ENCODE assay signal across 8 mouse cellular contexts in genomic region chr7:4877226-4877625, GRCm38 (mm10). TPM values are rescaled to one million over a fixed set of nuclear protein-coding genes. Genes with fewer than 3 reads are reported as not detected.
A peak's percentile ranks its signal among the peaks of the same experiment; 100 is the strongest.
DNase-seq lines count a peak whose midpoint lies in the region; ATAC-seq and TF ChIP-seq lines count a peak whose summit lies in the region.

No protein-coding gene starts in this region.

- H3K4me3 ChIP-seq in kidney, embryonic 15.5 days (replicated peaks) = peak overlapping the region; percentile 62
- H3K4me3 ChIP-seq in bone marrow macrophage, adult 2 months (ENCODE audit: insufficient read depth, low read length) = peak overlapping the region; percentile 71
- peak overlapping the region; percentile 46 for H3K4me3 ChIP-seq in hindbrain, embryonic 14.5 days (replicated peaks; ENCODE audit: low read length)
- H3K4me3 ChIP-seq in midbrain, embryonic 14.5 days (replicated peaks; ENCODE audit: low read depth, low read length) = peak overlapping the region; percentile 42

- no peak for TF ChIP-seq POLR2A in bone marrow macrophage, adult 2 months (IDR thresholded peaks at IDR 0.05; ENCODE audit: borderline replicate concordance, low read depth, low read length)

- peak overlapping the region; percentile 91 for H3K4me2 ChIP-seq in kidney, embryonic 15.5 days
- H3K4me2 ChIP-seq in hindbrain, embryonic 14.5 days (replicated peaks) = peak overlapping the region; percentile 95
- peak overlapping the region; percentile 87 for H3K4me2 ChIP-seq in midbrain, embryonic 14.5 days (ENCODE audit: low read length)

- no peaks in the 10 kb centered on the region for H3K9me3 ChIP-seq in kidney, embryonic 15.5 days (replicated peaks)
- no peaks in the 10 kb centered on the region for H3K9me3 ChIP-seq in hindbrain, embryonic 14.5 days (ENCODE audit: control insufficient read depth, low read length)
- H3K9me3 ChIP-seq in midbrain, embryonic 14.5 days (ENCODE audit: control insufficient read depth, low read length) = no peaks in the 10 kb centered on the region

- WGBS in kidney, embryonic 15.5 days = 6% methylated on average over 11 of the region's 11 CpGs
- WGBS in hindbrain, embryonic 14.5 days = 10% methylated on average over 11 of the region's 11 CpGs
- WGBS in midbrain, embryonic 14.5 days = 9% methylated on average over 11 of the region's 11 CpGs

- no peak for DNase-seq in kidney, adult 11 months
- DNase-seq in hindbrain, embryonic 14.5 days (ENCODE audit: low spot score) = no peak
- no peak for DNase-seq in midbrain, embryonic 14.5 days
- no peak for DNase-seq in adrenal gland, postnatal 4 days (ENCODE audit: low spot score in 2 of 2)
- DNase-seq in adrenal gland, adult (ENCODE audit: inconsistent age in 2 of 2, low spot score in 1 of 2) = no peak
- no peak for DNase-seq in spleen, postnatal 36 days (ENCODE audit: low spot score in 2 of 2)

- H3K27me3 ChIP-seq in kidney, embryonic 15.5 days = no peaks in the 10 kb centered on the region
- no peaks in the 10 kb centered on the region for H3K27me3 ChIP-seq in hindbrain, embryonic 14.5 days (ENCODE audit: control insufficient read depth, insufficient read depth, low read length)
- no peaks in the 10 kb centered on the region for H3K27me3 ChIP-seq in midbrain, embryonic 14.5 days (ENCODE audit: control insufficient read depth, insufficient read depth, low read length)

- peak overlapping the region; percentile 61 for H3K9ac ChIP-seq in kidney, embryonic 15.5 days
- H3K9ac ChIP-seq in hindbrain, embryonic 14.5 days = peak overlapping the region; percentile 65
- H3K9ac ChIP-seq in midbrain, embryonic 14.5 days (replicated peaks; ENCODE audit: low read length) = peak overlapping the region; percentile 48

- no peaks in the 10 kb centered on the region for H3K36me3 ChIP-seq in kidney, embryonic 15.5 days
- no peaks in the 10 kb centered on the region for H3K36me3 ChIP-seq in hindbrain, embryonic 14.5 days (replicated peaks; ENCODE audit: control insufficient read depth, insufficient read depth)
- H3K36me3 ChIP-seq in midbrain, embryonic 14.5 days (ENCODE audit: control insufficient read depth, insufficient read depth, low read length) = no peaks in the 10 kb centered on the region

- TF ChIP-seq CTCF in bone marrow macrophage, adult 2 months (IDR thresholded peaks at IDR 0.05; ENCODE audit: low read depth, low read length) = no peak

- 0 out of 2 replicates have a peak overlapping the region, but pooled peaks have one; percentile 58 for H3K27ac ChIP-seq in kidney, embryonic 15.5 days
- H3K27ac ChIP-seq in bone marrow macrophage, adult 2 months (ENCODE audit: insufficient read depth, low read depth, low read length) = peak overlapping the region; percentile 11; the same call in 1 of the 2 replicates
- no peak overlapping the region for H3K27ac ChIP-seq in hindbrain, embryonic 14.5 days
- H3K27ac ChIP-seq in midbrain, embryonic 14.5 days (replicated peaks; ENCODE audit: low read depth, low read length) = no peak overlapping the region

- peaks cover 19% of the 10 kb centered on the region for H3K4me1 ChIP-seq in kidney, embryonic 15.5 days
- peaks cover 7% of the 10 kb centered on the region for H3K4me1 ChIP-seq in bone marrow macrophage, adult 2 months (ENCODE audit: control insufficient read depth, insufficient read depth, low read length)
- peaks cover 10% of the 10 kb centered on the region; the same call in 1 of the 2 replicates for H3K4me1 ChIP-seq in hindbrain, embryonic 14.5 days (replicated peaks; ENCODE audit: control insufficient read depth, insufficient read depth, low read length)
- peaks cover 9% of the 10 kb centered on the region for H3K4me1 ChIP-seq in midbrain, embryonic 14.5 days (ENCODE audit: control insufficient read depth, insufficient read depth, low read length)

- ATAC-seq in kidney, embryonic 15.5 days (replicated peaks; ENCODE audit: low FRiP score) = peak; percentile 38
- ATAC-seq in hindbrain, embryonic 14.5 days (ENCODE audit: low FRiP score) = peak; percentile 10; the same call in 1 of the 2 replicates
- ATAC-seq in midbrain, embryonic 14.5 days (ENCODE audit: low FRiP score, low TSS enrichment) = peak; percentile 15; the same call in 1 of the 2 replicates

RNA-seq across cellular contexts. Expression of gene Isoc2a, which starts 0.3 kb away (rescaled TPM):
- 0.93 and 1.2 TPM in 2 replicates for polyA plus RNA-seq in kidney, embryonic 15.5 days (2015; fragmentation: Nextera tagmentation; extraction: Ambion mirVana)
- 15.5 and 16.4 TPM in 2 replicates for polyA plus RNA-seq in bone marrow macrophage, adult 2 months (2012; ENCODE audit: insufficient read depth, insufficient read length, missing spikeins)
- 0.47 and 0.82 TPM in 2 replicates for polyA plus RNA-seq in hindbrain, embryonic 14.5 days (2014; fragmentation: Nextera tagmentation; extraction: Ambion mirVana)
- polyA plus RNA-seq in midbrain, embryonic 14.5 days (2014; fragmentation: Nextera tagmentation; extraction: Ambion mirVana) = 0.43 and 0.54 TPM in 2 replicates
- 10 to 100 TPM; 22.6 to 22.8 TPM for total RNA-seq in adrenal gland, postnatal 4 days (2021)

RNA-seq across cellular contexts. Expression of gene Isoc2b, which starts 7.2 kb away (rescaled TPM):
- 6.1 and 7.2 TPM in 2 replicates for polyA plus RNA-seq in kidney, embryonic 15.5 days (2015; fragmentation: Nextera tagmentation; extraction: Ambion mirVana)
- 20.4 and 21.2 TPM in 2 replicates for polyA plus RNA-seq in bone marrow macrophage, adult 2 months (2012; ENCODE audit: insufficient read depth, insufficient read length, missing spikeins)
- polyA plus RNA-seq in hindbrain, embryonic 14.5 days (2014; fragmentation: Nextera tagmentation; extraction: Ambion mirVana) = 2.8 and 3.7 TPM in 2 replicates
- 3.5 and 6.6 TPM in 2 replicates for polyA plus RNA-seq in midbrain, embryonic 14.5 days (2014; fragmentation: Nextera tagmentation; extraction: Ambion mirVana)
- 10 to 100 TPM; 11.6 to 16.4 TPM for total RNA-seq in adrenal gland, postnatal 4 days (2021)

RNA-seq across cellular contexts. Expression of gene Gm36210, which starts 29.1 kb away (rescaled TPM):
- not detected in 2 replicates for polyA plus RNA-seq in kidney, embryonic 15.5 days (2015; fragmentation: Nextera tagmentation; extraction: Ambion mirVana)
- polyA plus RNA-seq in bone marrow macrophage, adult 2 months (2012; ENCODE audit: insufficient read depth, insufficient read length, missing spikeins) = not detected in 2 replicates
- 0.25 and 0.43 TPM in 2 replicates for polyA plus RNA-seq in hindbrain, embryonic 14.5 days (2014; fragmentation: Nextera tagmentation; extraction: Ambion mirVana)
- polyA plus RNA-seq in midbrain, embryonic 14.5 days (2014; fragmentation: Nextera tagmentation; extraction: Ambion mirVana) = 0.55 TPM in 1 of 2 replicates, not detected in the other
- total RNA-seq in adrenal gland, postnatal 4 days (2021) = under 1 TPM in 1 of 2 experiments, not detected in 1; 0.39 TPM

RNA-seq across cellular contexts. Expression of gene Shisa7, which starts 32.7 kb away (rescaled TPM):
- polyA plus RNA-seq in kidney, embryonic 15.5 days (2015; fragmentation: Nextera tagmentation; extraction: Ambion mirVana) = 0.84 and 0.96 TPM in 2 replicates
- polyA plus RNA-seq in bone marrow macrophage, adult 2 months (2012; ENCODE audit: insufficient read depth, insufficient read length, missing spikeins) = not detected in 2 replicates
- 13.1 and 15.6 TPM in 2 replicates for polyA plus RNA-seq in hindbrain, embryonic 14.5 days (2014; fragmentation: Nextera tagmentation; extraction: Ambion mirVana)
- 14.0 and 19.4 TPM in 2 replicates for polyA plus RNA-seq in midbrain, embryonic 14.5 days (2014; fragmentation: Nextera tagmentation; extraction: Ambion mirVana)
- total RNA-seq in adrenal gland, postnatal 4 days (2021) = 1 to 10 TPM; 4.4 to 6.1 TPM

RNA-seq across cellular contexts. Expression of gene Zfp628, which starts 37.8 kb away (rescaled TPM):
- polyA plus RNA-seq in kidney, embryonic 15.5 days (2015; fragmentation: Nextera tagmentation; extraction: Ambion mirVana) = 4.0 and 4.1 TPM in 2 replicates
- 7.1 and 8.7 TPM in 2 replicates for polyA plus RNA-seq in bone marrow macrophage, adult 2 months (2012; ENCODE audit: insufficient read depth, insufficient read length, missing spikeins)
- polyA plus RNA-seq in hindbrain, embryonic 14.5 days (2014; fragmentation: Nextera tagmentation; extraction: Ambion mirVana) = 3.6 and 4.2 TPM in 2 replicates
- polyA plus RNA-seq in midbrain, embryonic 14.5 days (2014; fragmentation: Nextera tagmentation; extraction: Ambion mirVana) = 4.6 and 5.1 TPM in 2 replicates
- total RNA-seq in adrenal gland, postnatal 4 days (2021) = 10 to 100 TPM; 24.4 to 26.9 TPM

Comparison
In these comparisons a context has a peak if more than half of its experiments do, and no peak if none do; other contexts are left out.
1. H3K27ac ChIP-seq: peak in kidney, embryonic 15.5 days (single experiment) and bone marrow macrophage, adult 2 months (single experiment); none in hindbrain, embryonic 14.5 days (single experiment) and midbrain, embryonic 14.5 days (single experiment).
2. Peak in every context shown above with its lines, with median percentiles within 50 percentile points of each other: ATAC-seq, H3K4me2 ChIP-seq, H3K4me3 ChIP-seq and H3K9ac ChIP-seq.